Mouse (Mus musculus) liver, embryonic 15.5 days (tissue): ENCODE data around the gene Hnf1a. TPM values are rescaled to one million over a fixed set of nuclear protein-coding genes. Genes with fewer than 3 reads are reported as not detected.

Experiments
- ATAC-seq: fragments of 200-750 bp; cut with Nextera tagmentation; 2 replicates; pipeline ENCODE4 v1.8.0; 2017; ENCODE audit warnings: moderate number of reproducible peaks, mild to moderate bottlenecking, moderate library complexity; ENCODE audit not compliant: insufficient read depth
- H3K27ac ChIP-seq: fragments of 300-500 bp; sonication (generic); replicated peaks from 2 replicates; pipeline ENCODE4 v1.5.1; 2015; ENCODE audit warnings: mild to moderate bottlenecking, inconsistent platforms
- H3K27me3 ChIP-seq: fragments of 300-500 bp; sonication (generic); 2 replicates; pipeline ENCODE4 v1.6.1; 2015; ENCODE audit warnings: mild to moderate bottlenecking, inconsistent platforms
- H3K36me3 ChIP-seq: fragments of 300-500 bp; sonication (generic); replicated peaks from 2 replicates; pipeline ENCODE4 v1.6.1; 2015; ENCODE audit warnings: moderate library complexity, mild to moderate bottlenecking, inconsistent platforms
- H3K4me1 ChIP-seq: fragments of 300-500 bp; sonication (generic); replicated peaks from 2 replicates; pipeline ENCODE4 v1.6.1; 2015; ENCODE audit warnings: inconsistent platforms
- H3K4me2 ChIP-seq: fragments of 300-500 bp; sonication (generic); 2 replicates; pipeline ENCODE4 v1.6.1; 2015; ENCODE audit warnings: moderate library complexity, mild to moderate bottlenecking, inconsistent platforms
- H3K4me3 ChIP-seq: fragments of 300-500 bp; sonication (generic); replicated peaks from 2 replicates; pipeline ENCODE4 v1.5.1; 2015; ENCODE audit warnings: mild to moderate bottlenecking, inconsistent platforms
- H3K9ac ChIP-seq: fragments of 300-500 bp; sonication (generic); 2 replicates; pipeline ENCODE4 v1.6.1; 2015; ENCODE audit warnings: moderate library complexity, mild to moderate bottlenecking, inconsistent platforms
- H3K9me3 ChIP-seq: fragments of 300-500 bp; sonication (generic); replicated peaks from 2 replicates; pipeline ENCODE4 v1.6.1; 2016; ENCODE audit warnings: inconsistent platforms
- WGBS: fragments of 180-500 bp; shearing (Covaris S2); methylation state at CpG from one replicate; pipeline ENCODE4 v1.1.7; 2015; ENCODE audit warnings: mixed read lengths; ENCODE audit not compliant: insufficient replicate concordance; 5-methylcytosine and 5-hydroxymethylcytosine counted together
- polyA plus RNA-seq: library from polyadenylated mRNA; unstranded; fragments of >200 nt; fragmentation: Nextera tagmentation; extraction: Ambion mirVana; gene quantifications from 2 replicates; pipeline ENCODE4 v1.2.1, GENCODE M21; 2015

Hnf1a gene
- polyA plus RNA-seq, 1 experiment from 2014 or later, result 3.8 TPM

- no peaks in the 10 kb centered on the region for H3K27me3 ChIP-seq
- 3% methylated on average over 32 of the region's 32 CpGs for WGBS
- peak overlapping the region; percentile 64 for H3K4me3 ChIP-seq
- H3K9ac ChIP-seq, result peak overlapping the region; percentile 67
- no peaks in the 10 kb centered on the region for H3K9me3 ChIP-seq
- H3K4me2 ChIP-seq, result peak overlapping the region; percentile 97
- H3K36me3 ChIP-seq, result no peaks in the 10 kb centered on the region
- peak; percentile 93 for ATAC-seq
- H3K4me1 ChIP-seq, result peaks cover 29% of the 10 kb centered on the region
- peak overlapping the region; percentile 94 for H3K27ac ChIP-seq
Observed at GRCm38 (mm10) chr5:114979250-114980121, 8.6 kb upstream of the Hnf1a start.

- peak overlapping the region; percentile 67 for H3K9ac ChIP-seq
- no peak for ATAC-seq
- peak overlapping the region; percentile 94 for H3K27ac ChIP-seq
- H3K27me3 ChIP-seq, result no peaks in the 10 kb centered on the region
- peak overlapping the region; percentile 64 for H3K4me3 ChIP-seq
- H3K4me1 ChIP-seq, result peaks cover 28% of the 10 kb centered on the region
- peak overlapping the region; percentile 97 for H3K4me2 ChIP-seq
- 3% methylated on average over 6 of the region's 6 CpGs for WGBS
- H3K36me3 ChIP-seq, result no peaks in the 10 kb centered on the region
- H3K9me3 ChIP-seq, result no peaks in the 10 kb centered on the region
Observed at GRCm38 (mm10) chr5:114978888-114979249, 8.0 kb upstream of the Hnf1a start.

DNA sequence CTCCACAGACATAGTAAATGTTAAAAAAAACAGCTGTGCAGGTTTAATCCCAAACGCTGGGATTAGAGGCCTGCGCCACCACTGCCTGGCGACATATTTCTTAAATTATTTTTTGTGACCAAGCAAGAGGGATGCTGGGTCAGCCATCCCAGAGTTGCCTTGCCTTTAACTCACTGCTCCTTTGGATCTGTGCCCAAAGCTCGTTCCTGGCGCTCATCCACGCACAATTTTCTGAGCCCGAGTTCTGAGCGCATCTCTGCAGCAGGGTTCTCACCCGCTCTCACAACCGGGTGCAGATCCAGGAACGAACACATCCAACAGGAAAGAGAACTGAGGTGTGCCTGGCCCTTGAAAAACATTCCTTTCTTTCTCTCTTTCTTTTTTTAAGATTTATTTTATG, 7.6 kb upstream of the Hnf1a start:
- Histone ChIP-seq H3K36me3 (no peaks in the 10 kb centered on the region), H3K9me3 (no peaks in the 10 kb centered on the region), H3K27me3 (no peaks in the 10 kb centered on the region), H3K27ac (no peak overlapping the region), H3K9ac (no peak overlapping the region), H3K4me3 (no peak overlapping the region), H3K4me1 (peaks cover 28% of the 10 kb centered on the region), H3K4me2 (peak overlapping the region; percentile 97)
- no peak for ATAC-seq
- 66% methylated on average over 11 of the region's 11 CpGs for WGBS

DNA sequence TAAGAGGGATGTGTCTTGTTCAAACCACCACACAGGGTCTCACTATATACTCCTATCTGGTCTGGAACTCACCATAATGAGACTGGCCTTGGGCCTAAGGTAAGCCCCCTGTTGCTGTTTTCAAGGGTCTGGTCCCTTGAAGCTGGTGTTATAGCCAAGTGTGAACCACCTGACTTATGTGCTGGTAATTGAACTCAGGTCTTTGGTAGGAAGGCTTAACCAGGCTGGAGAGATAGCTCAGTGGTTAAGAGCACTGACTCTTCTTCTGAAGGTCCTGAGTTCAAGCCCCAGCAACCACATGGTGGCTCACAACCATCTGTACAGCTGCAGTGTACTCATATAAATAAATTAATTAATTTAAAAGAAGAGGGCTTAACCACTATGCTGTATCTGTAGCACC, 6.0 kb upstream of the Hnf1a start:
- Histone ChIP-seq H3K36me3 (no peaks in the 10 kb centered on the region), H3K27ac (no peak overlapping the region), H3K4me1 (peaks cover 28% of the 10 kb centered on the region), H3K9me3 (no peaks in the 10 kb centered on the region), H3K4me2 (no peak overlapping the region), H3K9ac (no peak overlapping the region), H3K4me3 (no peak overlapping the region), H3K27me3 (no peaks in the 10 kb centered on the region)
- no peak for ATAC-seq

DNA sequence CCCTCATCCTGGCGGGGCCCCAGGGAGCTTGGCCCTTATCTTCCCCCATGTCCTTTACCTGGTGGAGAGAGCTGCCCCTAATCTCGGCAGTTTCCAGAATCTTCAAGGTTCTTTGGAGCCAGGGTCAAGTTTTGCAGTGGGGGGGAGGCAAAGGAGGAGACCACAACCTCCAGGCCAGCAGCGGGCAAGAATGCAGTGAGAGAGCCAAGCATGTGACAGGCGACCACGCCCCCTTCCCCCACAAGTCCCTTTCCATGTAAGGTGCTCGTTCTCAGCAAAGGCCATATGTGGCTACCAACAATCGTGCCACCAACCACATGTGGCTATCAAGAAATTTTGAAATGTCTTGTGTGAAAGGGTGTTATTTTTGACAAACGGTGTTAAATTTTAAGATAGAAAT, 2.2 kb upstream of the Hnf1a start:
- H3K4me3 ChIP-seq, result no peak overlapping the region
- no peaks in the 10 kb centered on the region for H3K36me3 ChIP-seq
- H3K27me3 ChIP-seq, result peaks cover 20% of the 10 kb centered on the region
- WGBS, result 60% methylated on average over 8 of the region's 8 CpGs
- no peak overlapping the region for H3K27ac ChIP-seq
- ATAC-seq, result no peak
- no peak overlapping the region for H3K4me2 ChIP-seq
- 0 out of 2 replicates have a peak, but pooled peaks cover 1% of the 10 kb centered on the region for H3K4me1 ChIP-seq
- H3K9me3 ChIP-seq, result no peaks in the 10 kb centered on the region
- H3K9ac ChIP-seq, result no peak overlapping the region

- Histone ChIP-seq H3K9ac (no peak overlapping the region), H3K4me3 (no peak overlapping the region), H3K27ac (no peak overlapping the region), H3K27me3 (peaks cover 21% of the 10 kb centered on the region), H3K4me2 (no peak overlapping the region), H3K36me3 (no peaks in the 10 kb centered on the region), H3K9me3 (no peaks in the 10 kb centered on the region), H3K4me1 (peaks cover 5% of the 10 kb centered on the region)
- no peak for ATAC-seq
- WGBS, result 73% methylated on average over 9 of the region's 9 CpGs
Observed at GRCm38 (mm10) chr5:114972201-114972600, 1.3 kb upstream of the Hnf1a start.

- no peak for ATAC-seq
- Histone ChIP-seq H3K4me1 (peaks cover 23% of the 10 kb centered on the region), H3K36me3 (no peaks in the 10 kb centered on the region), H3K4me3 (peak overlapping the region; percentile 50), H3K27ac (peak overlapping the region; percentile 67), H3K27me3 (peaks cover 21% of the 10 kb centered on the region), H3K9me3 (no peaks in the 10 kb centered on the region), H3K4me2 (peak overlapping the region; percentile 43), H3K9ac (peak overlapping the region; percentile 33; the same call in 1 of the 2 replicates)
- 48% methylated on average over 13 of the region's 13 CpGs for WGBS
Observed at GRCm38 (mm10) chr5:114969609-114970215, 1.2 kb downstream of the Hnf1a start.

DNA sequence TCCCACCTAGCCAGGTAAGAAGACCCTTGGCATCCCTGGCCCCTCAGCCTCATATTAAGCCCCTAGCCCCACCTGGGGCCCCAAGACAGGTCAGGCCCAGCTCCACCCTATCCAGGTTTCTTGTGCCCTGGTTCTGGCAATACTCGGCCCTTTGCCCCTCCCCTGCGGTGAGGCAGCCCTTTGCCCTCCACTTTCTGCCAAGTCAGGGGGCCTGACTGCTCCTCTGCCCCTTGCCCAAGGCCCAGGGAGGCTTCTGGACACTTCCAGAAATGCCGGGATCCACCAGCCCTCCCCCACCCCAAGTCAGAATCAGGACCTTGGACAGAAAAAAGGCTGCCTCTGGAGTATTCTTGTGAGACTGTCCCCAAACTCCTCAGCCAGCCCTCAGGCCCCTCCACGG, 1.8 kb downstream of the Hnf1a start:
- peaks cover 21% of the 10 kb centered on the region for H3K27me3 ChIP-seq
- ATAC-seq, result no peak
- H3K4me2 ChIP-seq, result peak overlapping the region; percentile 43
- H3K4me1 ChIP-seq, result peaks cover 30% of the 10 kb centered on the region
- H3K9ac ChIP-seq, result 0 out of 2 replicates have a peak overlapping the region, but pooled peaks have one; percentile 12
- WGBS, result 15% methylated on average over 4 of the region's 4 CpGs
- H3K27ac ChIP-seq, result peak overlapping the region; percentile 53; the same call in 1 of the 2 replicates
- H3K36me3 ChIP-seq, result no peaks in the 10 kb centered on the region
- peak overlapping the region; percentile 50 for H3K4me3 ChIP-seq
- H3K9me3 ChIP-seq, result no peaks in the 10 kb centered on the region

- WGBS, result 32% methylated on average over 7 of the region's 7 CpGs
- peaks cover 21% of the 10 kb centered on the region for H3K27me3 ChIP-seq
- ATAC-seq, result no peak
- H3K4me2 ChIP-seq, result peak overlapping the region; percentile 43
- peak overlapping the region; percentile 53; the same call in 1 of the 2 replicates for H3K27ac ChIP-seq
- 0 out of 2 replicates have a peak overlapping the region, but pooled peaks have one; percentile 12 for H3K9ac ChIP-seq
- no peaks in the 10 kb centered on the region for H3K9me3 ChIP-seq
- peak overlapping the region; percentile 50 for H3K4me3 ChIP-seq
- H3K4me1 ChIP-seq, result peaks cover 32% of the 10 kb centered on the region
- no peaks in the 10 kb centered on the region for H3K36me3 ChIP-seq
Observed at GRCm38 (mm10) chr5:114968651-114969050, 2.2 kb downstream of the Hnf1a start.

DNA sequence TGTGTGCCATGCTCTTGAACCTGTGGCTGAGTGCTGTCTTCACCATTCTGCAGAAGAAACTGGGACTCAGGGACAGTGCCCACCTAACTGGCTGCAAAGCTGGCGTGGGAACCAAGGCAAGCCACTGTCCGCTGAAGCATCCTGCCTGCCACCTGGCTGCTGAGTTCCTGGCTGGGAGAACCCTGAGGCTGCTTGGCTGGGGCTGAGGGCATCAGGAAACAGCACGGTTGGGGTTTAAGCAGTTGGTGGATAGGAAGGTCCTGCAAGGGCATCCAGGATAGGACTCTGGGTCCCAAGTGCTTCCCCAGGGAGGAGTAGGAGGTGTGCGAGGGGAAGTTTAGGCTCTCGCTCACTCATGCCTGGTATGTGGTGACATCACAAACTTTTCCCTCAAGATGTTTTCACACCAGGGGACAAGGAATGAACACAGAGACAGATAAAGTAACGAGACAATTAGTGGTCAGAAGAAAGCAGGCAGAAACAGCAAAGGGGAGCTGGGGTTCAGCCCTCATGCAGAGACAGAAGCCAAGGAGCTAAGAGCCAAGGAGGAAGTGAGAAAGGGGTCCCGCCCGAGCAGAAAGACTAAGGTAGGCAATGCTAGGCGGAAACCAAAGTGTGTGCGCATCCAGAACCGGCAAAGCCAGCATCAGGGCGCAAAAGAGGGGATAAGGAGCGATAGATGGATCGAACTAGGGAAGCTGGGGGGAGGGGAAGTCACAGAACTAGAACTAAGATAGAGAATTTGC, 3.2 kb downstream of the Hnf1a start:
- Histone ChIP-seq H3K27ac (no peak overlapping the region), H3K4me3 (no peak overlapping the region)
- WGBS, result 26% methylated on average over 14 of the region's 14 CpGs

More for the DNA sequence above, 3.2 kb downstream of the Hnf1a start:
- peak overlapping the region; percentile 43 for H3K4me2 ChIP-seq
- peaks cover 21% of the 10 kb centered on the region for H3K27me3 ChIP-seq
- H3K36me3 ChIP-seq, result no peaks in the 10 kb centered on the region
- no peak for ATAC-seq
- no peaks in the 10 kb centered on the region for H3K9me3 ChIP-seq
- no peak overlapping the region for H3K9ac ChIP-seq
- H3K4me1 ChIP-seq, result peaks cover 33% of the 10 kb centered on the region
